Mouse (Mus musculus) heart, postnatal 36 days (tissue): Measurements from ENCODE around the gene Atp8b5. TPM values are rescaled to one million over a fixed set of nuclear protein-coding genes. Genes with fewer than 3 reads are reported as not detected.

Source experiments
- DNase-seq, 2 experiments: peaks; one replicate each; pipeline ENCODE4 v3.0.0; 2021 to 2022
- intact Hi-C: fragments of 180-260 bp; cut with DNase I; formaldehyde crosslinking; loops from one replicate; pipeline ENCODE4 v1.15.1; 2025
- total RNA-seq, 2 experiments: library from RNA; stranded (reverse); gene quantifications; 2 replicates each; pipeline ENCODE4 v1.2.3; 2021

Atp8b5 gene
- total RNA-seq, 2 experiments from 2014 or later = 0.05 TPM; not detected in 1

DNA sequence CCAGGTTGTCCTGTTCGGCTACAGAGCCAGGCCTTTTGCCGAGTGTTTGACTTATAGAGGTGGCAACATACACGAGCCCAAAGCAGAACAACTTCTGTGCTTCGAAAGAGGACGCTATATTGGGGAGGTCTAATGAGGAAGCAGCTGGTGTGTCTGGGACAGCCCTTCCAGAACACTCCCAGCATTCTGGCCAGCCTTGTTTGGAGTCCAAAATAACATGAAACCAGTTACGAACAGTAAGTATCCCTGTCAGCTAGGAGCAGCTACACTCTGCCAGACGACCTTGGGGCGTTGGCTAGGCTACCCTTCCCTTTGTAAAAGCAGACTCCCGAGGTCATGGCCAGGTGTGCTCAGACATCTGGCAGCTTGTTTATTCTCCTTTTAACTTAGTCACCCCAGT is 135.3 kb downstream of the Atp8b5 start:
- intact Hi-C loops = no loop called here
- DNase-seq = no peak

DNA sequence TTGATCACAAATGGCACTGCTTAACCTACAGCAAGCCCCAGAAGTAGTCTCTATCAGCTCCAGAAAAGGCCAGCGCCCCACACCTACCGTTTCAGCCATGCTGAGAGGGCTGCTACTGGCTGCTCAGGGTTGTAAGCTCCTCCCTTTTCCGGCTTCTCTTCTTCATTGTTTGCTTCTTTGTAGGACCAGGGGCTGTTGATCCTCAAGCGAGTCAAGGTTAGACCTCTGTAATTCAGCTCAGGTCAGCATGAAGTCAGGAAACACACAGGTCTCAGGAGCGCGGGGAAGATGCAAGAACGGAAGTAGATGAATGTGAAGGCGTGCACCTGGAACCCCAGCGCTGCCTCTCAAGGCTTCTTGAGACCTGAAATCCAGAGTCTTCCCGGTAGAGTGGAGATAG is 137.7 kb downstream of the Atp8b5 start:
- intact Hi-C loops = no loop called here

DNA sequence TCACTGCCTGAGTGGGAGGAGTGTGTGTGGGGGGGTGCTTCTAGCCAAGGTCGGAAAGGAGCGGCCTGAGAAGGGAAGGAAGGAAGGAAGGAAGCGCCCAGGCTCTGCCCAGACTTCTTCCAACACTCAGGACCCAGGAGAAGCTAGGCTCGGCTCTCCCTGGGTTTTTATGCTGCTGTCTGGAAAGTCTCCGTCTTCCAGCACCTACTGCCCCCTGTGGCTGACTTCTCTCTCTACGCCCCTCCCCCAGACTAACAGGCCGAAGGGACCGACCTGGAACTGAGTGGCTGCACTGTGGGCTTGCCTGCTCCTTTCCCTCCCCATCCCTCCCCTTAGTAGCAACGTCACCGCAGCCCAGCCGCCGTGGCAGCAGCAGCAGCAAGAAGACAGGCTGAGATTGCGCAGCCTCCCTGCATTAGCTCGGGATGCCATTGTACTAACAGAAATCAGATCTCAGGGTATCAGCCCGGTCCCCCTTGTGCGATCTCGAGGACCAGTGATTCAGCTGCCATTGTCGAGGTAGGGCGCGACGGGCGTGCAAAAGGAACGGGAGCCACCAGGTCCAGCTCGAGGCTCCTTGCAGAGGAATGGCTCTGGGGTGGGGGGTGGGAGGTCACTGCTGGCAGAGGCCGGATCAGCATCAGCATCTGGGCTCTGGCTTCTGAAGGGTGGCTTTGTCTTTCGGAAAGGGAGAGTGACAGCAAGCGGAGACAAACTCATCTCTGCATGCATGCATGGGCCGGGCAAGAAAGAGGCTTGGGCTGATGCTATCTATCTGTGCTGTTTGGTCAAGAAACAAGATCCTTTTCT is 139.4 kb downstream of the Atp8b5 start:
- intact Hi-C loops = loop anchor here (1.0 kb wide), 2 partner anchors 24 to 36 kb away; no protein-coding TSS in a partner anchor
- DNase-seq = peak; percentile 75 to 81

More for the DNA sequence above, 137.7 kb downstream of the Atp8b5 start:
- DNase-seq = no peak

DNA sequence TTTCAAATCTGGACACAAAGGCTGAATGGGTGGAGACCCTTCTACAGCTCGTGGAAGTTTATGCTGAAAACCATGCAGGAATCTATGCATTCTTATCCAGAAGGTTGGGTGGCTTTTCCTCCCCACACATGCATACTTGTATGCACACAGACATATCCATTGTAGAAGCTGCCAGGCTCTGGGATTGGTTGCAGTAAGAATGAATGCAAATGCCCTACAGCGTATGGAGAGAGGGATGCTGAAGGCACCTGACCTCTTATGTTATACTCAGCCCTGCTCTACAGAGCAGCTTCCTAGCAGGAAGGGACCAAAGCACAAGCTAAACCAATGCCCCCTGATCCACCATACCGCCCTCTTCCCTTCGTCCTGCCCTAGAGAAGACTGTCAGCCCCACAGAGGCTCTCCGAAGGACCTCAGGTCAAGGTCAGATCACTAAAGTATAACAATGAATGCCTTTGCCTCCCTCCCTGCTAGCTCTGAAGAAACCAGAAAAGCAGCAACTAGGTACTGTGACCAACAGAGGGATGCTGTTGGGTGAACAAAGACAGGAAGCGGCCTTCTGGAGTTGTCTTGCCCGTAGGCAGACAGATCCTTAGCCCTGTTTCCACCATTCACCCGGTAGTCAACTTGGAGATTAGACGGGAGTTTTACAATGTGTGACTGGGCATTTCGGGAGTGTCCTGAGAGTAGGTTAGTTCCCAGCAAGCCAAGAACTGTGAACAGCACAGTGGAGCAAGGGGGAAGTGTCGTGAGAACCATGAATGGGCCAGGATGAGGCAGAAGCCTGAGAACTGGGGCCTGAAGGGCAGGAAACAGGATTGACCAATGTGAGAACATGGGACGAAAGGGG is 140.3 kb downstream of the Atp8b5 start:
- intact Hi-C loops = no loop called here
- DNase-seq = no peak

DNA sequence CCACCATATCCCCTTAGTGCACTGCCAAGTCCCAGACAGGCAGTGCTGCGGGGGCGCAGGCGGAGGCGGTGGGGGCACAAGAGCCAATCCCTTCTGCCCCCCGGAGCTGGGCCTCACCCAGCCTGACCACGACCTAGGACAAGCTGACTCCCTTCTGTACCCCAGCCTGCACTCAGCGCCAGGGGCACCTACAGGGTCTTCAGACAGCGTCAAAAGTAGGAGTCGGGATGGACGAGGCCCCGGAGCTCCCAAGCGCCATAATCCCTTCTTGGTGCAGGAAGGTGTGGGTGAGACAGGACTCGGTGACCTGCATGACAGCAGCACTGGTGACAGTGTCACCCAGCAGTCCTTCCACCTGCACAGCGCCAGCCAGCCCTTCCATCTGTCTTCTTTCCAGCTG is 147.8 kb downstream of the Atp8b5 start:
- DNase-seq = no peak
- intact Hi-C loops = no loop called here

DNA sequence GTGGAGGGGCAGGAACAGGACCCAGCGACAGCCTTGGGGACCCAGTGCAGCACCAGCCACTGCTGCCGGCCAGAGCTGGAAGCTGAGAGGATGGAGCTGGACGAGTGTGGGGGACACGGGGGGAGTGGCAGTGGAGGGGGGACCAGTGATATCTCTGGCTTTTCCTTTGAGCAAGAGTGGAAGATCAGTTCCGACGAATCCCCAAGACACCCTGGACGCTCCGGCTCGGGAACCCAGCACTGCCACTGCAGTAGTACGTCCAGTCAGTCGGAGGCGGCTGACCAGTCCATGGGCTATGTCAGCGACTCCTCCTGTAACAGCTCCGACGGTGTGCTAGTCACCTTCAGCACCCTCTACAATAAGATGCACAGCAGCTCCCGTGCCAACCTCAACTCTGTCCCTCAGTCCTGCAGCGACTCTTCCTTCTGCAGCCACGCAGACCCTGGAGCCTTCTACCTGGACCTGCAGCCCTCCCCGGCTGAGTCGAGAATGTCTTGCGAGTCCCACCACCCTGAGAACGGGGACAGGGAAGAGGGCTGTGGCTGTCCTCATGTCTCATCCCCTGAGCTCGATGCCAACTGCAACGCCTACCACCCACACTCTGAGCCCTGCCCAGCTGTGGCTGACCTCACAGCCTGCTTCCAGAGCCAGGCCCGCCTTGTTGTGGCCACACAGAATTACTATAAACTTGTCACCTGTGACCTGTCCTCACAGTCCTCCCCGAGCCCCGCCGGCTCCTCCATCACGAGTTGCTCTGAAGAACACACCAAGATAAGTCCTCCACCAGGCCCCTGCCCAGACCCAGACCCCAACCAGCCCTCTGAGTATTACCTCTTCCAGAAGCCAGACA is 148.5 kb downstream of the Atp8b5 start:
- peak in 1 of 2 experiments; percentile 17 for DNase-seq
- intact Hi-C loops = no loop called here

DNA sequence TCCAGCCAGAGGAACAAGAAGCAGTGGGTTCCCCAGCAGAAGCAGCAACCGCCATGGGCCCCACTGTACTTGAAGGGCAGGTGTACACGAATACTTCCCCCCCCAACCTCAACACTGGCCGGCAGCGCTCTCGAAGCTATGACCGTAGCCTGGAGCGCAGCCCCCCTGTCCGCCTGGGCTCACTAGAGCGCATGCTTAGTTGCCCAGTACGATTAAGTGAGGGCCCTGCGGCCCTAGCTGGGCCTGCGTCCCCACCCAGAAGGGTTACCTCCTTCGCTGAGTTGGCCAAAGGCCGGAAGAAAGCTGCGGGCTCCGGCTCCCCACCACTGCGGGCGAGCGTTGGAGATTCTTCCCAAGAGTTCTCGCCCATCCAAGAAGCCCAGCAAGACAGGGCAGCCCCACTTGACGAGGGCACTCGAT is 149.1 kb downstream of the Atp8b5 start:
- peak in 1 of 2 experiments; percentile 2 for DNase-seq
- intact Hi-C loops = no loop called here

DNA sequence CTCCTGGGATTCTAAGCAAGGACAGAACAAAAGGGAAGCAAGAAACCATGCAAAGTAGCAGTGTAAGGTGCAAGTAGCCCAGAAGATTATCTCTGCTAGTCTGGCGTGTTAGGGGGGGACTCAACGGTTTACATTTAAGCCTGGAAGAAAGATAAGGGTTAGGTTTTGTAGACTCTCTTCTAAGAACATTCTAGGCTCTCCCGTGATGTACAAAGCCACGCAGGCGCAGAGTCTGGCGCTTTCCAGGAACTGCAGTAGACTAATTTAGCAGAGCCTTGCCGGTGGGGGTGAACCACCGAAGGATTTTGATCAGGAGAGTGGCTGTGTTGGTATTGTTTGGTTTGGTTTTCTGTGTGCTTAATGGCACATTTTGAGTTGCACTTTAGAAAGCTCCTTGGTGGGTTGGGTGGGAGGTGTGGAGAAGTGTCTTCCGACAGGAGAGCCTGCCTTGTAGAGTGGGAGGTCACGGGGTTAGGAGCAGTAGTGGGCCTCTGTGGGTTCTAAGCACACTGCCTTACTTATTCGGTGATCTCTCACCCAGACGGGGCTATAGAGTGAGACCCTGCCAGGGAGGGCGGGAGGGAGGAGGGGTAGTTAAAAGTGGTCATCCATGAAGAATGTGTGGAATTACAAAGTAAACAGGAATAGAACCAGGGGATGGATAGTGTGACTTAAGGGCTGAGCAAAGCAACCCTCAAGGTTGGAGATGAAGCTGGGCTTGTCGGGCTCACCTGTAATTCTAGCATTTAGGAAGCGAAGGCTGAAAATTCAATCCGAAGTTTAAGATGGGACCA is 150.5 kb downstream of the Atp8b5 start:
- DNase-seq = peak in 1 of 2 experiments; percentile 4
- intact Hi-C loops = loop anchor here (1.0 kb wide), 1 partner anchor 9 kb away; no protein-coding TSS in a partner anchor

DNA sequence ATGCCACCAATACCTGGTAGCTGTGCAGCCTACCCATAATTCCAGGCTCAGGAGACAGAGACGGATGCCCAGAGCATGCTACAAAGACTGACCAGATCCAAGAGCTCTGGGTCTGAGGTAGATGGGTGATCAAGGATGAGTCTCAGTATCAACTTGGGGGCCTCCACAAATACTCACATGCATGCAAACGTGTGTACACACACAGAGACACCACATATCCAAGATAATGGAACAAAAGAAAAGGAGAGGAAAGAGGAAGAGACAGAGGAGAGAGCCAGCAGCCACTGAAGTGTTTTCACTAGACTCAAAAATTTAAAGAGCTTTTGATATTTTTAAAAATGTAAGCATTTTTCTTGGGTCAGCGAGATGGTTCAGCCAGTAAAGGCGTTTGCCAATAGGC is 151.5 kb downstream of the Atp8b5 start:
- peak in 1 of 2 experiments; percentile 2 for DNase-seq
- intact Hi-C loops = no loop called here

DNA sequence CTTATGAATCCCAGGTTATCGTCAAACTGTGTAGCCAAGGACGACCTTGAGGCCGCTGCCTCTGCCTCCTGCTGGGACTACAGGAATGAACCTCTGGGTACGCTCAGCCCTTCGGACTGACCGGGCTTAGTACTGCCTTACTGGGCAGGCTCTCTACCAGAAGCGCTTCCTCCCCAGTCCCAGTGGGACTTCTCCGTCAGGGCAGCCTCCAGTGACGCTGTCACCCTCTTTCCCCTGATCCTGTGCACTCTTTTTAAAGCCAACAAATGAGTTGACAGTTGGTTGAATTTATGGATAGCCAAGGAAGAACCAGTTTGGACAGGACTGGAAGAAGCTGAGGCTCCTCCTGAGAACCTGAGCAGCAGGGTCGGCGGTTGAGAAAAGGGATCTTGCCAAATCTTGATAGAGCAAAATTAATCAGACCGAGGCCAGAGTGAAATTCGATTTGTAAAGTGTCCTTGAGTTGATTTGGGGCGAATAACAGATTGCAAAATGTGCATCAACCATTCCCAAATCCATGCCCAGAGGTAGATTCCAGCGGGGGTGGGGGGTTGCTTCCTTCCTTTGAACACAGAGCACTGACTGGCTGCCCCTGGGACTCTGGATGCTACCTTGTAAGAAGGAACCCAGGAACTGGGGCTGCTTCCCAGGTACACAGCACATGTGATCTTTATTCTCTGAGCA is 152.2 kb downstream of the Atp8b5 start:
- DNase-seq = peak in 1 of 2 experiments; percentile 51
- intact Hi-C loops = no loop called here

DNA sequence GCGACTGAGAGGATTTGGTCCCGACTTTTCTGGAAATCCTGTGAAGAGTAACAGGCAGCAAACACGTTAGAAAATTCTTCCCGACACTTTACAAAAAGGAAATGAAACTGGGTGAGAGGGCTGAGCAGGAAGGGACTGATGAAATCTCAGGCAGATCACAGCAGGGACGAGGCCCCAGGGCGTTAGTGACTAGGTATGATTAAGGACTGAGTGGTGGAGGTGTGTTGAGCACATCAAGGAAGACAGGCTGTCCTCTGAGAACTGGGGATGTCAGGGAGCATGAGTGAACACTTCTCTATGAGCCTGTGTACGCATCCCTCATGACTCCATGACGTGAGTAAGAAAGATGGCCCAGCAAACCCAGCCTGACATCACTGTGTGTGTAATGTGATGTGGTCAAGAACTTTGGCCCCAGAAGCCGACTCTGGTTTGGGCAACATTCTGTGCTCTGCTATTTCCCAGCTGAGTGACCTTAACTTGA is 152.9 kb downstream of the Atp8b5 start:
- DNase-seq = peak in 1 of 2 experiments; percentile 18
- intact Hi-C loops = loop anchor here (1.0 to 10.0 kb wide), 3 partner anchors 39 to 445 kb away; partner anchors contain the start of genes Atp8b5 and Rusc2

DNA sequence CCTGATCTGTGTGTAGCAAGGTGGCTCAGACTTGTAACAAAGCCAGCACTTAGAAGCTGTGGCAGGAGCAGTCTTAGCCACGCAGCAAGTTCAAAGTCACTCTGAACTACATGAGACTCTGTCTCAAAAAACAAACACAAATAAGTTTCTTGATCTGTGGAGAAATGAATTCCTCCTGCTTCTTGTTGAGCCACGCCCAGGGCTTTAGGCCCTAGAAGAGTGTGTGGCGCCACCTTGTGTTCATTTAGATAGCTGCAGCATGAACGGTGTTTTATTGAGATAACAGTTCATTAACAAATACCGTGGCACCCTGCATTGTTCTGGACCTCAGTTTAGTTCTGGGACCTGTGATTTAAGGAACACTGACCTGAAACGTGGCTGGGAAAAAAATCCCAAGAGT is 153.3 kb downstream of the Atp8b5 start:
- intact Hi-C loops = loop anchor here (1.0 to 10.0 kb wide), 3 partner anchors 39 to 444 kb away; partner anchors contain the start of genes Atp8b5 and Rusc2
- peak; percentile 84 to 87 for DNase-seq

DNA sequence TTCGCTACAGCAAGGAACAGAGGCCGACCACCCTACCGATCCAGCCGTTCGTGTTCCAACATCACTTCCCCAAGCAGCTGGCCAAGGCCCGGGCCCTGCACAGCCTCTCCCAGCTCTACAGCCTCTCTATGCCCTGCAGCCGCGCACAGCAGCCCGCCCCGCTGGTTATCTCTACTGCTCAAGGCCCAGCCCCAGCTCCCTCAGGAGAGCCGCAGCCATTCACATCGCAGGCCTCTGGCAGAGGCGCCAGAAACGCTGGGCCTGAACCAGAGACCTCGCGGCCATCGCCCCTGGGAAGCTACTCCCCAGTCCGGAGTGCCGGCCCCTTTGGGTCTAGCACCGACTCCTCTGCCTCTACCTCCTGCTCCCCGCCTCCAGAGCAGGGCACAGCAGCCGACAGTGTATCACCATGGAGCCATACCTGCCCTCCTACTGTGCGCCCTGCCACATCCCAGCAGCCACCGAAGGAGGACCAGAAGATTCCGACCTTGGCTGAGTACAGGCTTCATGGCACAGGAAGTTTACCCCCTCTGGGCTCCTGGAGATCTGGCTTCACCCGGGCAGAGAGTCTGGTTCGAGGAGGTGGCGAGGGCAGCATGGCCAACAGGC is 154.8 kb downstream of the Atp8b5 start:
- no peak for DNase-seq
- intact Hi-C loops = loop anchor here (1.0 to 10.0 kb wide), 2 partner anchors 68 to 443 kb away; no protein-coding TSS in a partner anchor

Other genes starting within 250 kb of the Atp8b5 start
- gene Pigo, start 241.3 kb upstream of the Atp8b5 start, total RNA-seq = 10 to 100 TPM; 20.1 to 23.2 TPM
- gene Stoml2, start 235.4 kb upstream of the Atp8b5 start, total RNA-seq = 100 to 1,000 TPM; 108 to 115 TPM
- gene Fam214b, start 220.9 kb upstream of the Atp8b5 start, total RNA-seq = 10 to 100 TPM; 26.1 to 30.0 TPM
- gene Unc13b, start 208.2 kb upstream of the Atp8b5 start, total RNA-seq = 10 to 100 TPM; 12.9 to 13.5 TPM
- 10 to 100 TPM; 45.5 to 46.0 TPM for gene Rusc2, start 114.8 kb downstream of the Atp8b5 start, total RNA-seq
- gene Fam166b, start 162.0 kb downstream of the Atp8b5 start, total RNA-seq = not detected
- gene Tesk1, start 174.8 kb downstream of the Atp8b5 start, total RNA-seq = 10 to 100 TPM; 32.8 to 33.4 TPM
- gene Cd72, start 187.5 kb downstream of the Atp8b5 start, total RNA-seq = 1 to 10 TPM in 1 of 2 experiments, under 1 TPM in 1; 0.89 to 1.6 TPM
- gene Sit1, start 216.6 kb downstream of the Atp8b5 start, total RNA-seq = not detected
- 10 to 100 TPM; 25.3 to 29.8 TPM for gene Ccdc107, start 225.7 kb downstream of the Atp8b5 start, total RNA-seq
- under 1 TPM; 0.39 to 0.62 TPM for gene Arhgef39, start 232.5 kb downstream of the Atp8b5 start, total RNA-seq
- under 1 TPM in 1 of 2 experiments, not detected in 1; 0.22 TPM for gene Car9, start 239.8 kb downstream of the Atp8b5 start, total RNA-seq